Mouse (Mus musculus): ENCODE measurements at regions not wholly inside any gene's neighbourhood (a gene's known extent, or its start where the extent isn't known, plus 50 kb on each side); places are given as distances from the start of the nearest gene placed in this dataset.
"Not testable (repeated sequence)": the region's sequence is repeated elsewhere in the genome, so short reads cannot be mapped to it uniquely, and the experiment has no call there.

DNA sequence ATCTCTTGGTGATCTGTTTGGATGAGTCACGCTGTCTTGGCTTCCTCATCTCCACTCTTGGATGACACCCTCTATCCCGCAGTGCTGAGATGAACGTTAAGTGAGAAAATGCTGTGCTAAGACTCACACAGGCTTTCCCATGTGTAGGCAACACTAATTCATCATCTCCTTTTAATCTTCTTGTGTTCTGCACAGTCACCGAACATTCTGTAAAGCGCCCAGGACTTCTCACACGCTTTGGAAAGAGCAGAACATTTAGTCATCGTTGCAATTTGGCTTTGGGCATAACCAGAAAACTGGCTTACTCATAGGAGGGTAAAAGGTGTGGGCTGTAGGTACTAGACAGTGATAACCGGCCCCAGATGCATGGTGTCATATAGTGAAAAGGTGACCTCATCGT, 94.9 kb downstream of the Plppr4 start:
- DNase-seq = no peak

DNA sequence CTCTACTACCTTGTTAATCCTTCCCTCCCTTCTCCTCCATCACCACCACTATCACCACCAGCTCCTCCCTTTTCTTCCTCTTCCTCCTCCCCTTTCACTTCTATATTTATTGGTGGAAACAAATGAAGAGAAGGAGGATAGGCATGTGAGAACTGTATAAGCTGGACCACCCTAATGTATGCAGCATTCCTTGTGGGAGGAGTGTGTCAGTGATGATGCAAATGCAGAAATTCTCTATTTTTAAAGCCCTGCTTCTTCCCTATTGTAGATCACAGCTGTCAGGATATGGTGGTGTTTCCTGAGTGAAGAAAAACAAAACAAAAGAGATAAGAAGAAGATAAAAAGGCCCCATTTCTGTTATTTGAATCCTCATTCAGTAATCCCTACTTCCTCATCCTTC, 112.8 kb downstream of the Plppr4 start:
- no peak for DNase-seq

DNA sequence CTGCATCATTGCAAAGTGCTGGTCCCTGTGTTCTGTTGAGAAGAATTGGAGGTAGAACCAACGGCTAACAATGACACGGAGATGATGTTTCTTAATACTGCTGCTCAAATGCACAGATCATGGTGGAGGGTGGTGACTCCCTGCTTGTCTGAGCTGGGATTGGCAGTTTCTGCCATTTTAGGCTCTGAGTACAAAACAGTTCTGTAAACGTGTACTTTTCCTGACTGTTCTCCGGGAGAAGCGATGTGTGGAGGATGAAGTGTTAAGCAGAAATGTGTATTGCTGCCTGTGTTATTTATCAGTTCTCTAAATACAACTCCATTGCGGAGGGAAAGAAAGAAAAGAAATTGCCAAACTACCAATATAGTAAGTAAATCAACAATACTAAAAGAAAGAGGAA, 118.9 kb downstream of the Plppr4 start:
- DNase-seq = no peak

DNA sequence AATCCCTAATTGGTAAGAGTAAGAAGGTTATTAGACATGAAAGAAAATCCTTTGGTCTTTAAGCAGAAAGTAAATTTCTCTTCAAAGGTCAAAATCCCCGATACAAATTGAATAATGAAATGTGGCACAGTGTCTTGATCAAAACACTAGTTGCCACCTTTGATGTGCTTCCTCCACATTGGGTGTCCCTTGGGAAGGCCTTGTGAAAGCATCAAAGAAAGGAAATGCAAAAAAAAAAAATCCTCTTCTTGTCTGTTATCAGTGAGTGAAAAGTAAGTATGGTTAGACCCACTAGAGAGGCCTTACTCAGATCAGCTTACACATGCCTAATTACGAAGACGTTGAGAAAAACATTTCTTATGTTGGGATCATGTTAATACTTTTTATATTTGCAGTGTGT, 134.1 kb downstream of the Plppr4 start:
- no peak for DNase-seq

DNA sequence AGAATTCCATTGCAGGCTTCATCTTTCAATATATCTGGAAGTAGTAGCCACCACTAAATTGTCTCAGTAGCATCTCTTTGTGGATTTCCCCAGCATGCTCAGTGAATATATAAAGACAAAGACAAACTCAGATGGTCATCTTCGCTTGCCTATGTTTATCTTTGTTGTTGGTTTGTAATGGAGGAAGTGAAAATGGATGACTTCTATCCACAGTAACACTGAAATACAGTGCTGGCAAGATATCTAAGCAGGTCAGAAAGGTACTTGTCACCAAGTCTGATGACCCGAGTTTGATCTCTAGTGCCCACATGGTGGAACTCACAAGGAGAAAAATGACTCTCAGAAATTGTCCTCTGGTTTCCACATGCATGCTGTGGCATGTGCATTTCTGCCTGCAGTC, 135.6 kb downstream of the Plppr4 start:
- no peak for DNase-seq

DNA sequence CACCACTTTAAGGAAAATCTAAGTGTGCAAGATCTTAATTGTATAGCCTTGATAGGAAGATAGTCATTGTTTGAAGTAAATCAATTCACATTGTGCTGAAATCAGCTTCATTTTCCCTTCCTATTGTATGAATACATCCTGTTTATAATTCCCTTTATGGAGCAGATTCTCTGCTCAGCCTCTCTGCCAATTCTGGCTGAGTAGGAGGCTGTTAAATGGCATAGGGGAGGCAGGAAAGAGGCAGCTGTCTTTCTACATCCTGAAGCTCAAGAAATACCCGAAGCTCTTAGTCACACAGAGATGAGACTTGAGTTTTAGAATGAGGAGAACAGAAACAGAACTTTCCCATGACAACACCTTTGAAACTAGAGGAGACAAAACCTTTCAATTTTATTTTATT, 142.7 kb downstream of the Plppr4 start:
- DNase-seq = no peak

DNA sequence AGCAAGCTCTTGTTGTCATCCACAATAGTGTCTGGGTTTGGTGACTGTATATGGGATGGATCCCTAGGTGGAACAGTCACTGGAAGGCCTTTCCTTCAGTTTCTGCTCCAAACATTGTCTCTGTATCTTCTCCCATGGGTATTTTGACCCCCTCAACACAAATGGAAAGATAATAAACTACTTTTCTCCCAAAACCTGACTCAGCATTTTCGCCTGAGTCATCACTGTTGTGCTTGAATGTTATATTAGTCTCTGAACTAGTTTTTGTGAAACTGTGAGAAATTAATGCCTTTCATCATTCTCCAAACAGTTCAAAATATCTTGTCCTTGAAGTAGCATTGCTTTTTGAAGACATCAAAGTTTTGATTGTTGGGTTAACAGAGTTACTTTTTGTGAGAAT, 168.8 kb downstream of the Plppr4 start:
- DNase-seq = no peak

DNA sequence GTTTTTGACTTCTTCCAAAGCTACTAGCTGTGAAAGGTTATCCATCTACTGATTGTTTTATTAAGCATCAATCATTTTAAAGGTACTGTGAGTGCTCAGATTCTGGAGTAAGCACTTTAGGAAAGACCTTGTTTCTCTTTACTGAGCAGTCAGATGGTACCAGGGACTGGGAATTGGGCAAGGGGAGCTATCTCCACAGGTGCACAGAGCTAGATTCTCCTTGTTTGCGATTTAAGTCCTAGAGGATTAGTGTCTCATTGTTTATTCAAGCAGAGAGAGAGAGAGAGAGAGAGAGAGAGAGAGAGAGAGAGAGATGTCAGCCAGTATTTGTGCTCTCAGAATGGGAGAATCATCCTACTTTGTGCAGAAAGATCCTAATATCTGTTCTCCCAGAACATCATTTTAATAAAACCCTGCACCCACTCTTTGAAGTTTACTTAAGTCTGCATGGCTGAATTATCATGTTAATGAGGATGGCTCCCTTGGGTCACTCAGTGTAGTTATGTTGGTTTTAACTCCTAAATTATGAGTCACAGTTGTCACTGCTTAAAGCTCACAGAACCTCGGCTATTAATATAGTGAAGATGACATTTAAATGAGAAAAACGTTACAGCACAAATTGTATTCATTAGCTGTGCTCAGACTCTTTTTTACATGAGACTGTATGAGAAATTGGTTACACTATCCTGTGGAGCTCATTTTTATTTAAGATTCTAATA, 171.7 kb downstream of the Plppr4 start:
- DNase-seq = no peak

DNA sequence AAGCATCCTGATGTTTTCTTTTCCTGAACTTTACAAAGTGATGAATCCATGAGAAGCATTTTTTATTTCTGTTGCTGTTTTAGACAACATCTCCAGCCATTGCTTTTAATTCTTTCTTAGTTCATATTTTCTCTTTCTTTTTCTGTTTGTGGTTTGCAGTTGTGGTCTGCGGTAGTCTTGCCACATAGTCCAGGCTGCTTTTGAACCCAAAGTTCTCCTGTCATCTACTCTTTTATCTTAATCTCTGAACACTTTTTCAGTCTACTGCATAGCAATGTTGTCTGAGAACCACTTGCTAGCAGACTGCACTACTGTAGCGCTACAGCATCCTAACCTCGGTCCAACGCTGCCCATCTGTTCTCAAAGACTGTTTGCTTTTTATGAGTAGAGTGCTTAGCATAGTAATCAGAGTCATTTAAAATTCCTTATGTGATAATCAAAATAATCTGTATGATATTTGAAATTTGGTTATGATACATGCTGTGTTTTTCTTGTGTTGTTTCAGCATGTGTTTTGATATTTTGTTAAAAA, 177.0 kb downstream of the Plppr4 start:
- DNase-seq = no peak

DNA sequence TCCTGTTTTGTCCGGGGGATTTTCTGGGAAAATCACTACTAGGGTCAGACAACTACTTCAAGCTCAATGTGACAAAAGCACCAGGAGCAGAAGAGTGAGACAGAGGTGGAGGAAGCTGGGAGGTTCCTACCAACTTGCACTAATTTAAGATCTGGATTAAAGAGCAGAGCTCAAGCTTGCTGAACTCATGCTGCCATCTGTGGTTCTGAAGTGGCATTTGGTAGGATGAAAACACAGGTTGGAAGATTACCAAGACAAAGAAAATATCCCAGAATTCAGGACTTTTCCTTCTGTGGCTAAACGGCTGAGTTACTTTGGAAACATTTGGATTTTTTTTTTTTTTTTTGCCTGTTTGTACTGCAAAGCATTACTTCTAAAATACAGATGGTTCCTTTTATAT, 190.9 kb downstream of the Plppr4 start:
- no peak for DNase-seq

DNA sequence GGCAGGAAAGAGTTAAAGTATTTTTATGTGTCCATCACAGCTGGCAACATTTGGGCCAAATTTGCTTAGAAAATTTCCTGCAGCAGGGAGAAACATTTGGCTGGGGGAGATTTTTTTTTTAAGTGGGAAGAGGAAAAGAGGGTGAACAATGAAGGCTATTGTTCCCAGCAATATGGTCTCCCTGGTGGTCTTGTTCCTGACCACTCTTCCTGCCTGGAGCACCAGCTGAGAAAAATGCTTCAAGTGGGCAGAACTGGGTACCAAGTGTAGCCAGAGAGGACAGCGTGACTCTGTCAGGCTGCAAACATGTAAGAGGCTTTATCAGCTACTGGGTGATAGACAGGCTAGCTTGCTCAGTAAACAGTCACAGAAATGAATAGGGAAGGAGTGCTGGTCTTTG, 194.3 kb upstream of the Palmd start:
- DNase-seq = no peak

DNA sequence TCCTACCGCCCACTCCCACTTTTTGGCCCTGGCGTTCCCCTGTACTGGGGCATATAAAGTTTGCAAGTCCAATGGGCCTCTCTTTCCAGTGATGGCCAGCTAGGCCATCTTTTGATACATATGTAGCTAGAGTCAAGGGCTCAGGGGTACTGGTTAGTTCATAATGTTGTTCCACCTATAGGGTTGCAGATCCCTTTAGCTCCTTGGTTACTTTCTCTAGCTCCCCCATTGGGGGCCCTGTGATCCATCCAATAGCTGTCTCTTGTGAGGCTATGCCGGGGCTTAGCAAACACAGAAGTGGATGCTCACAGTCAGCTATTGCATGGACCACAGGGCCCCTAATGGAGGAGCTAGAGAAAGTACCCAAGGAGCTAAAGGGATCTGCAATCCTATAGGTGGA, 191.9 kb upstream of the Palmd start:
- DNase-seq = not testable (repeated sequence)

DNA sequence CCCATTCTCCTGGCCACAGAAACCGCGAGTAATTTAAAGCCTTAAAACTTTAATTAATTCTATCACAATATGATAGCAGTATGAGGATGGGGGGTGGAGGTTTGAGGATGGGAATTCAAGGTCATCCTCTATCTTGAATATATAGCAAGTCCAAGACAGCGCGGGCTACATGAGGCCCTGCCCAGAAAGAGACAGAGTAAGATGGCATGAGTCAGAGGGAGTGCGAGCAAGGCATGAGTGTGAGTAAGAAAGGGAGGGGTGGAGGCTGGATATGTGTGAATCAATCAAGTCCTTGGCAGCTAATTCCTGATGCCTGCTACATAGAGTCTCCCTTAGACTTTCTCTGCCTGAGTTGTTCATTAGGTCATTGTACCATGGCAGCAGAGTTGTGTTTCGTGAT, 186.5 kb upstream of the Palmd start:
- DNase-seq = no peak

DNA sequence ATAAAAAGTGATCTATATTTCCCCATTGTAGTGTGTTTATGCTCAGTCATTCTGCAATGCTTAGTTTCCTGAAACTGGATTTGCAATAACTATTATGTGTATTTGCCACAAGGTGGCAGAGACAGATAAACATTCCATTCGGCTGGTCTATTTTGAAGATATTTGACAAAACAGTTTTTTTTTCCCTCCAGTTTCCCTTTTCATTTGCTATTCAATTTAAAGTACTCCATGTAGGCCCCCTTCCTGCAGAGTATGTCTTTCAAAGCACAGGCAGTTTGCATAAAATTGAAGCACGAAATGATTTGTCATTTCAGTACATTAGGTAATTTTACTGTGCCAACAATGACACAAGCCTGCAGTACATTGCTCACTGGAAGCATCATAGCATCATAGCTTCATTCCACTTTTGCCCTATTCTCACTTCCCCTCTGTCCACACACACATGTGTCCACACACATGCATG, 184.3 kb upstream of the Palmd start:
- DNase-seq = no peak

DNA sequence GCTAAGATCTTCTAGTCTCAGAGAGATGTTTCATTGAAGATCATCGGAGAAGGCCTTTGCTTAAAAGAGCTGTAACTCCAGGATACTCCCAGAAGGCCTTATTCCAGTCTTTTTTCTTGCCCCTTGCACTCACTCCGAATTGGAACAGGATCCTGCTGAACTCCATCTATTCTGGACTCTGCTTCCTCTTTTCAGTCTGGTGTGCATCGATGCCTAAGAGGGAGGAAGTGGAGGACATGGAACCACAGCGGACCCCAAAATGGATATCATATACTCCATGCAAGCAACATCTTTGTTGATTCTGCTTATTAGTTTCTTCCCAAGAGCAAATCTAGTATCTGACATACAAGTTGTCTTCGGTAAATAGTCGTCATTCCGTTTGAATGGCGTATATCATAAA, 183.6 kb upstream of the Palmd start:
- DNase-seq = no peak

DNA sequence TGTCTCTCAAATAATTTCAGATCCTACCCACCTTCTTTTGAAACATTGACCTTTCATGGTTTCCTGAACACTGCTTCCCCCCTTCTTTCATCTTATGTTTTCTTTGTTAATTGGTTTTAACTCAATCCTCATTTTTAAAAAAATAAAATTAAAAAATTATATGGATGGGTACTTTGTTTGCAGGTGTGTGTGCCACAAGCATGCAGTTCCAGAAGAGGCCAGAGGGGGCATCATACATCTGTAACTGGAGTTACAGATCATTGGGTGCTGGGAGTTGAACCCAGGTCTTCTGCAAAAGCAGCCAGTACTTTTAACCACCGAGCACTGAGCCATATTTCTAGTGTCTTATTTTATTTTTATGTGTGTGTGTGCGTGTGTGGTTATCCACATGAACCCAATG, 178.6 kb upstream of the Palmd start:
- DNase-seq = no peak

DNA sequence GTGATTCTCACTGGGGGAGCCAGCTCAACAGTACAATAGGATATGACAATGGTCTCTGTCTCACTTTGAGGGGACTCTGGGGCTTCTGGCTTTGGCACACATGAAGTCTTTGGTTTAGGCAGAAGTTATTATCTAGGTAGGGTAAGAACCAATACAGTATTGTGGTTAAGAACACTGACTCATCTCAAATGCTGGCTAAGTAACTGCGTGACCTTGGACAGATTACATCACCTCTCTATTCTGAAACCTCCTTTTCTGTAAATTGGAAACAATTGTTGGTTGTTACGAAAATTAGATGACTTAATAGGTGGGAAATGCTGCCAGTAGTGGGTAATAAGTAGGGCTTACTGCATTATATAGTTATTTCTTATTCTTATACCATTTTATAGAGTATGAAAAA, 171.0 kb upstream of the Palmd start:
- DNase-seq = no peak

DNA sequence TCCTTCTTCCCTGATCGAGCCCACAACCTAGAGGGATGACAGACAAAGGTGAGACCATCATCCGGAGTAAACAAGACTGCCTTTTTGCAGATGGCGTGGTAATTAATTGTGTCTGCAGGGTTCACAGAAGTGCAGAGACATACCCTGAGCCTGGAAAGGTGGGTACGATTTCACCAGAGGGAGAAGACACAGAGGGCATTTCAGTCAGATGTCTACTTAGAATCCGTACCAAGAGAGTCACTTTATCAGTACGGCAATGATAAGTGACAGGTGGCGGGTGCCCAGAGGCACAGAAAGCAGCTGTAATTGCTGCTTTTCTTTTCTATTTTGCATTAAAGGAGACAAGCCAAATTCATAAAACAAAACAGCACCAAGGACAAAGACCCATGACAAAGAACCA, 169.9 kb upstream of the Palmd start:
- DNase-seq = no peak

DNA sequence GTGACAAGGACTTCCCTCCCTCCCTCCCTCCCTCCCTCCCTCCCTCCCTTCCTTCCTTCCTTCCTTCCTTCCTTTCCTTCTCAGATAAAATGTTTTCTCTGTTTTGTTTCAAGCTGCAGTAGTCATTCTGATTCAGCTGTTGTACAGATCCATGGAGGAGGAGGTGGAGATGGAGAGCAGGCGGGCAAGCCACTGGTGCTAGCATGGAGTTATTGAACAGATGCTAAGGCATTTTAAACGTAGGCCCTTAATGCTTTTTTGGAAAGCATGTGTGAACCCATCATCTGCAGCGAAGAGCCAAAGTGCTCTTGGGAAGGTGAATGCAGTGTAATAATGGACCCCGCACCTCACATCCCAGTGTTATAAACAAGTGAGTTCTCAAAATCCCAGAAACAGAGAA, 164.1 kb upstream of the Palmd start:
- no peak for DNase-seq

DNA sequence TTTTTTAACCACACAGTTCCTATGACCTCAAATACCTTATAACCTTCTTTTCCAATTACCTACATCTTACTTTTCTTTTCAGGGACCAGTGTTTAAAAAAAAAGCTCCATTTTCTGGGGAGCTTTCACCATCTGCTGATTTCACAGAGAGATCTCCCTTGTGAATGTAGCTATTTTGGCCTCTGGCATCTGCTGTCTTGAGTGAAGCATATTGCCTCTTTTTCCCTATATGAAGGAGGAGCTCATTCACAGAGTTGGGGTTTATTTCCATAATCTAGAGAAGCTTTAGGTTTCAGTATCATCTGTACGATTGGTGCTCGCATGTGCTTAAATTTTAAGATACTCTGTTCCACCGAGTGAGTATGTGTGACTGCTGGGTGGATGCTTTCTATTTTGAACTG, 153.4 kb upstream of the Palmd start:
- DNase-seq = no peak

DNA sequence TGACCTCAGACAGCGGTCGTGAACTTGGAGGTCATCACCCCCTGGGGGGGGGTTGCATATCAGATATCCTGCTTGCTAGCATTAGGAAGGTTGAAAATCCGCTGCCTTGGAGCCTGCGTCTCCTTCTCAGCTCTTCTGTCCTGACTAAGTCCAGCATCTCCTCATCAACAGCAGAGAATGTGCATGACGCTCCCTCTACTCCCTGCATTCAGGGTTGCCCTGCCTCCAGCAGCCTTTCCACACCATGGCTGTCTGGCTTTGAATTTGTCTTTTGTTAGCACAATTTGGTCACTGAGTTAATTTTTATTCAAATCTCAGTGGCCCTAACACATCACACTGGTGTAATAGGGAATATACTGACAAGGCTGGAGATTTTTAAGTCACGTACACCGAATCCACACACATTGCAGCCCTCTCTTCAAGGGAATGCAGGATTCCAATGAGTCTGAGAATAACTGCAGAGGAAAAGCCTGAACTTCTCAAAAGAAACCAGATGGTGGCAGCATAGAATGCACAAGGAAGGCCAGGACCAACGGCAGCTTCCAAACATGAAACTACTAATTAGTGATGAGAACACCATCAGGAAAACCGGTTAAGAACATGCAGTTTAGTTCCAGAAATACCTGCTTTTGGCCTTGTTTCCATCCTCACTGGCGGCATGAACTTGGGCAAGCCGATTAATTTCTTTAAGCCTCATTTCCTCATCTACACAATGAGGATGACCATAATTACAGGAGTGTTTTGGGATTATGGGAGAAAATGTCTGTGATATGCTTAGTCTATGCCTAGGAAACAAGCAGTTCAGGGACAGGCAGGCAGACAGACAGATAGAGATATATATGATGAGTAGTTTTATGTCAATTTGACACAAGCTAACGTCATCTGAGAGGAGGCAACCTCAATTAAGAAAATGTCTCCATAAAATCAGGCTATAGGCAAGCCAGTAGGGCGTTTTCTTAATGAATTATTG, 151.6 kb upstream of the Palmd start:
- peak; percentile 14 to 22 for DNase-seq

DNA sequence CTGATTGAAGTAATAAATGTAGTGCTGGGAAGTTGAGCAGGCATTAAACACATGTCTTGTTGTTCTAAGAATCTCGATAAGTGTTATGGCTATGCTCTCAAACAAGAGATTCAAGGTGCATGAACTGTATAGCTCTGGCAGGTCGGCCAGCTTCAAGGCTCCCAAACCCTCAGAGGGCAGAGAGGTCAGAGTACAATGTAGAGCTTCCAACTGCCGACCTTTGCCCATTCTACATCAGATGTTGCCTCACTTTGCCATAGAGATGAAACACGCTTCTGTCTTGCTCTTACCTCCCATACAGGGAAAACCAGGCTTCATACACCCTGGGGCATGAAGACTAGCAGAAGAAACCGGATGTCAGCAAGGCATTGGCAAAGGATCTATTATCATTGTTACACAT, 150.8 kb upstream of the Palmd start:
- no peak for DNase-seq

DNA sequence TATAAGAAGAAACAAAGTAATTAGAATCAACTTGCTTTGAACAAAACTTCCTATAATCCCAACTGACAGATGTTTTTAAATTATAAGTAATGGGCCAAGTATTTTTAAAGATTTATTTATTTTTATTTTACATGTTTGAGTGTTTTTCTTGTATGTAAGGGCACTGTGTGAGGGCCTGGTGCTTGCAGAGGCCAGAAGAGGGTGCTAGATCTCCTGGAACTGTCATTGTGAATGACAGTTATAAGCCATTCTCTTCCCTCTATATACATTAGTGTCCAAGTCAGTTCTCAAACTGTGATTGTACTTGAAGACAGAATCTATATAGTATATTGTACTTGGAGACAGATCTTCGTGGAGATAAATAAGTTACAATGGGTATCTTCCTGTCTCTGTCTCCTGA, 149.1 kb upstream of the Palmd start:
- no peak for DNase-seq

DNA sequence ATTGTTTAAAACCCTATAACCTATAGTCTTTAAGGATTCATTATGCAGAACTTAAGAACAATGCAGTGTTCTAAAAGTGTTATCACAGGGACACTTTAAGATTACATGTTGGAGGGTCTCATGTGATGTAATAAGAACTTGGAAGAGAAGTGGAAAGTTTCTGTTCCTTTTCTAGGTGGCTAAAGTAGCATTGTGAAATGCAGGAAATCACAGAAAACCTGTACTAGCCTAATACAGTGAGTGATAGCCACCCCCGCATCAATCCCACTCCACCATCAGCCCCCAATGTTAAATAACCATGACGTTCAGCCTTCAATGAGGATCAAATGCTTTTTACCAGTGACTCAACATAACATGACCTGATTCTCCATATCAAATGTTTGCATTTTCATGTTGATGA, 147.4 kb upstream of the Palmd start:
- no peak for DNase-seq
